14 mouse cellular contexts compared by ENCODE assay signal in the genomic region with DNA sequence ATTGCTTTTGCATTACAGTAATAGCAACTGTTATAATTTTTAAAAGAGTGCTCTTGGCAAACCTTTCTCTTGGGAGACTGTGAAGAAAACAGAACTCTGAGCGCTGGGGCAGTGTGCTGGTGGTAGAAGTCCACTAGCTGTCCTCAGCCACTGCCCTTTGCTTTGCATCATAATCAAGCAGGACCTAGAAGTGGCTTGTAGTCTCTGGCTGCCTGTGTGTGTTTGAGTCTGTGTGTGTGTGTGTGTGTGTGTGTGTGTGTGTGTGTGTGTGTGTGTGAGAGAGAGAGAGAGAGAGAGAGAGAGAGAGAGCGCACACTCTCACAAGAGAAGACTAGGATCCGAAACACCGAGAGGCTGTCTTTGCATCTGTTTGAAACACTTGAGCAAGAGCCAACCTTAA.
DNase-seq lines count a peak whose midpoint lies in the region; ATAC-seq lines count a peak whose summit lies in the region.
"Had no signal": no experiment of that assay in that cellular context is flagged by ENCODE, and none has a peak within 500 bp of the region (broad histone marks: within the 10 kb centered on the region; RNA-seq: fewer than 3 reads in every experiment).

No protein-coding gene starts in this region.

- no peaks in the 10 kb centered on the region for H3K36me3 ChIP-seq in hindbrain, embryonic 13.5 days
- H3K36me3 ChIP-seq in hindbrain, embryonic 11.5 days (ENCODE audit: control insufficient read depth, insufficient read depth, low read length), result no peaks in the 10 kb centered on the region
- no peaks in the 10 kb centered on the region for H3K36me3 ChIP-seq in forebrain, embryonic 16.5 days (ENCODE audit: control insufficient read depth, insufficient read depth)
- no peaks in the 10 kb centered on the region for H3K36me3 ChIP-seq in midbrain, embryonic 16.5 days (ENCODE audit: control insufficient read depth, insufficient read depth, low read length)
- H3K36me3 ChIP-seq: G1E; liver, embryonic 13.5 days had no signal

- H3K9me3 ChIP-seq in hindbrain, embryonic 13.5 days, result no peaks in the 10 kb centered on the region
- no peaks in the 10 kb centered on the region for H3K9me3 ChIP-seq in hindbrain, embryonic 11.5 days (ENCODE audit: control insufficient read depth, low read length)
- no peaks in the 10 kb centered on the region for H3K9me3 ChIP-seq in forebrain, embryonic 16.5 days (ENCODE audit: control insufficient read depth, low read length)
- H3K9me3 ChIP-seq in midbrain, embryonic 16.5 days (replicated peaks; ENCODE audit: control insufficient read depth, low read length, poor library complexity, severe bottlenecking), result no peaks in the 10 kb centered on the region
- H3K9me3 ChIP-seq: liver, embryonic 13.5 days had no signal

- H3K27me3 ChIP-seq in hindbrain, embryonic 13.5 days, result no peaks in the 10 kb centered on the region
- no peaks in the 10 kb centered on the region for H3K27me3 ChIP-seq in hindbrain, embryonic 11.5 days (ENCODE audit: control insufficient read depth, insufficient read depth, low read length)
- H3K27me3 ChIP-seq in forebrain, embryonic 16.5 days (replicated peaks; ENCODE audit: control insufficient read depth, insufficient read depth, low read length), result peaks cover 4% of the 10 kb centered on the region; the same call in 1 of the 2 replicates
- H3K27me3 ChIP-seq in midbrain, embryonic 16.5 days (ENCODE audit: control insufficient read depth, insufficient read depth, low read depth, low read length), result peaks cover 7% of the 10 kb centered on the region; the same call in 1 of the 2 replicates

- ATAC-seq in hindbrain, embryonic 13.5 days (ENCODE audit: low FRiP score), result no peak
- ATAC-seq in hindbrain, embryonic 11.5 days (ENCODE audit: low FRiP score), result no peak
- no peak for ATAC-seq in forebrain, embryonic 16.5 days
- ATAC-seq in midbrain, embryonic 16.5 days, result no peak
- ATAC-seq in megakaryocyte, adult 5-6 weeks (ENCODE audit: poor library complexity, severe bottlenecking), result no peak

- peak overlapping the region; percentile 29 for H3K4me3 ChIP-seq in hindbrain, embryonic 13.5 days
- no peak overlapping the region for H3K4me3 ChIP-seq in hindbrain, embryonic 11.5 days (ENCODE audit: low read depth, low read length)
- H3K4me3 ChIP-seq in forebrain, embryonic 16.5 days (replicated peaks; ENCODE audit: low read length), result peak overlapping the region; percentile 22
- H3K4me3 ChIP-seq in midbrain, embryonic 16.5 days (ENCODE audit: low read depth, low read length), result peak overlapping the region; percentile 23; the same call in 1 of the 2 replicates
- H3K4me3 ChIP-seq: gastrocnemius, adult 2 months; liver, embryonic 13.5 days had no signal

- H3K4me1 ChIP-seq in hindbrain, embryonic 13.5 days (replicated peaks), result peaks cover 13% of the 10 kb centered on the region
- H3K4me1 ChIP-seq in hindbrain, embryonic 11.5 days (replicated peaks; ENCODE audit: control insufficient read depth, insufficient read depth, low read length), result no peaks in the 10 kb centered on the region
- peaks cover 9% of the 10 kb centered on the region for H3K4me1 ChIP-seq in forebrain, embryonic 16.5 days (replicated peaks; ENCODE audit: control insufficient read depth, insufficient read depth, low read length)
- H3K4me1 ChIP-seq in midbrain, embryonic 16.5 days (ENCODE audit: control insufficient read depth, insufficient read depth, low read length), result 0 out of 2 replicates have a peak, but pooled peaks cover 3% of the 10 kb centered on the region

- H3K9ac ChIP-seq in hindbrain, embryonic 13.5 days, result no peak overlapping the region
- no peak overlapping the region for H3K9ac ChIP-seq in hindbrain, embryonic 11.5 days (ENCODE audit: low read depth, low read length)
- no peak overlapping the region for H3K9ac ChIP-seq in forebrain, embryonic 16.5 days (replicated peaks; ENCODE audit: low read depth, low read length)
- no peak overlapping the region for H3K9ac ChIP-seq in midbrain, embryonic 16.5 days (ENCODE audit: low read depth, low read length)
- H3K9ac ChIP-seq: liver, embryonic 13.5 days had no signal

- H3K4me2 ChIP-seq in hindbrain, embryonic 13.5 days, result peak overlapping the region; percentile 37
- H3K4me2 ChIP-seq in hindbrain, embryonic 11.5 days (replicated peaks; ENCODE audit: low read depth, low read length), result no peak overlapping the region
- peak overlapping the region; percentile 11; the same call in 1 of the 2 replicates for H3K4me2 ChIP-seq in forebrain, embryonic 16.5 days (ENCODE audit: low read length)
- peak overlapping the region; percentile 19 for H3K4me2 ChIP-seq in midbrain, embryonic 16.5 days (ENCODE audit: low read length)
- H3K4me2 ChIP-seq: liver, embryonic 13.5 days had no signal

- no peak overlapping the region for H3K27ac ChIP-seq in hindbrain, embryonic 13.5 days
- H3K27ac ChIP-seq in hindbrain, embryonic 11.5 days (ENCODE audit: low read depth, low read length), result no peak overlapping the region
- no peak overlapping the region for H3K27ac ChIP-seq in forebrain, embryonic 16.5 days (ENCODE audit: low read length)
- no peak overlapping the region for H3K27ac ChIP-seq in midbrain, embryonic 16.5 days (ENCODE audit: low read length)
- H3K27ac ChIP-seq: gastrocnemius, adult 2 months; liver, embryonic 13.5 days had no signal

- peak; percentile 39 to 40 for DNase-seq in cerebellum, postnatal 25 days
- DNase-seq in cerebellum, adult 18-20 months, result no peak
- no peak for DNase-seq in hindbrain, embryonic 11.5 days (ENCODE audit: low spot score)
- DNase-seq in layer of hippocampus, adult 8-10 months (ENCODE audit: low spot score in 2 of 2), result no peak
- DNase-seq: gastrocnemius, adult 2 months; kidney, adult 11 months; liver, embryonic 13.5 days; lung, postnatal 36 days; right cerebral cortex, postnatal 4 days had no signal

- whole genome bisulfite sequencing in hindbrain, embryonic 13.5 days, result 64% methylated on average over 4 of the region's 4 CpGs
- 80% methylated on average over 4 of the region's 4 CpGs for WGBS in hindbrain, embryonic 11.5 days
- WGBS in forebrain, embryonic 16.5 days, result 41% methylated on average over 4 of the region's 4 CpGs
- 53% methylated on average over 4 of the region's 4 CpGs for WGBS in midbrain, embryonic 16.5 days

Comparison
In these comparisons a context has a peak if more than half of its experiments do, and no peak if none do; other contexts are left out.
1. DNase-seq: peak in cerebellum, postnatal 25 days (2 of 2); none in cerebellum, adult 18-20 months (0 of 2), hindbrain, embryonic 11.5 days (single experiment) and layer of hippocampus, adult 8-10 months (0 of 2).